ENCODE assay signal across 8 mouse cellular contexts in the genomic region with DNA sequence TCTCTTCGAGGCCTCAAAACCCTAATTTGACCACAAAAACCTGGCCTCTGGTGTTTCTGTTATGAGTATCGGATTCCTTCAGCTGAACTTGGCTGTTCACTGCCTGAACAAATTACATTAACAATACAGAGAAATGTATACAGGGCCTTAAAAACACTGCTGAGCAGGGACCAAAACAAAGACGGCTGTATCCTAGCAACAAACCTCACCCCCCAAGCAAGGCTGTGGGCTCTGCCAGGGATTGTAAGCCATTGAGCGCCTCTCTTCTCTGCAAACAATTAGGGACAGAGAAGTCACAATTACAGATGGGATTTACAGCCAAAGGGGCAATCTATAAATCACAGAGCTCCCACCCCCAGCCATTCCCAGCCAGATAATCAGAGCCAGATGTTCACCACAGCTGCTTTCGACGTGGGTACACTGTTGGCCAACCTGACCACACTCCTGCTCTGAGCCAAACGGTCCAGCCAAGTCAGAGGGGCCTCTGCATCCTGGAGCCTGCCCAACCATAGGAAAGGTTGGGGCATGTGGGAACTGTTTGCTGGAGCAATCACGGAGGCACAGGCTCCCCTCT.
A peak's percentile ranks its signal among the peaks of the same experiment; 100 is the strongest.
DNase-seq lines count a peak whose midpoint lies in the region; ATAC-seq lines count a peak whose summit lies in the region.

No protein-coding gene starts in this region.

- H3K4me3 ChIP-seq in limb, embryonic 11.5 days (ENCODE audit: low read depth, low read length) = no peak overlapping the region

- H3K36me3 ChIP-seq in limb, embryonic 11.5 days (ENCODE audit: control insufficient read depth, insufficient read depth, low read length) = no peaks in the 10 kb centered on the region

- H3K4me2 ChIP-seq in limb, embryonic 11.5 days (ENCODE audit: low read depth, severe bottlenecking) = peak overlapping the region; percentile 41

- peak overlapping the region; percentile 97 for H3K27ac ChIP-seq in limb, embryonic 11.5 days (replicated peaks; ENCODE audit: low read depth, low read length)

- H3K4me1 ChIP-seq in limb, embryonic 11.5 days (ENCODE audit: control insufficient read depth, insufficient read depth, low read length) = peaks cover 56% of the 10 kb centered on the region

- ATAC-seq in limb, embryonic 11.5 days (ENCODE audit: insufficient number of reproducible peaks, low FRiP score, low TSS enrichment, low read depth) = peak; percentile 92
- no peak for ATAC-seq in CD4-positive, CD25-positive, alpha-beta regulatory T cell, adult 4 months

- peak overlapping the region; percentile 49 for H3K9ac ChIP-seq in limb, embryonic 11.5 days (ENCODE audit: low read length)

- no peaks in the 10 kb centered on the region for H3K9me3 ChIP-seq in limb, embryonic 11.5 days (ENCODE audit: control insufficient read depth, low read length)

- peak; percentile 46 for DNase-seq in 3134 (ENCODE audit: extremely low read depth, insufficient read length, low spot score)
- peak; percentile 78 for DNase-seq in R1 (ENCODE audit: low read depth, low spot score)
- peak; percentile 97 for DNase-seq in forelimb bud, embryonic 11.5 days (ENCODE audit: low read depth, low spot score)
- DNase-seq in limb, embryonic 11.5 days (ENCODE audit: low spot score) = peak; percentile 93
- DNase-seq in right cerebral cortex, postnatal 25 days = peak; percentile 26
- no peak for DNase-seq in gastrocnemius, adult 8-10 months (ENCODE audit: low spot score in 2 of 2)
- DNase-seq in thymus, postnatal 36 days = no peak

- H3K27me3 ChIP-seq in limb, embryonic 11.5 days (ENCODE audit: control insufficient read depth, insufficient read depth, low read length) = no peaks in the 10 kb centered on the region

- 3% methylated on average over 8 of the region's 8 CpGs for WGBS in limb, embryonic 11.5 days

Comparison
In these comparisons a context has a peak if more than half of its experiments do, and no peak if none do; other contexts are left out.
1. DNase-seq: peak in 3134 (single experiment), R1 (single experiment), forelimb bud, embryonic 11.5 days (single experiment), limb, embryonic 11.5 days (single experiment) and right cerebral cortex, postnatal 25 days (single experiment); none in gastrocnemius, adult 8-10 months (0 of 2) and thymus, postnatal 36 days (0 of 2).